Mouse (Mus musculus) neural tube, embryonic 12.5 days (tissue): Measurements from ENCODE around the gene Ftl1. TPM values are rescaled to one million over a fixed set of nuclear protein-coding genes. Genes with fewer than 3 reads are reported as not detected.
"Not testable (repeated sequence)": the region's sequence is repeated elsewhere in the genome, so short reads cannot be mapped to it uniquely, and the experiment has no call there.

Experiments
- ATAC-seq: fragments of 200-750 bp; cut with Nextera tagmentation; 2 replicates; pipeline ENCODE4 v1.8.0; 2017; ENCODE audit warnings: low read depth, mild to moderate bottlenecking, moderate TSS enrichment, moderate library complexity; ENCODE audit not compliant: low FRiP score
- H3K27ac ChIP-seq: fragments of 300-500 bp; sonication (generic); 2 replicates; pipeline ENCODE4 v1.5.1; 2016
- H3K27me3 ChIP-seq: fragments of 300-500 bp; sonication (generic); replicated peaks from 2 replicates; pipeline ENCODE4 v1.6.1; 2016; ENCODE audit warnings: mild to moderate bottlenecking
- H3K36me3 ChIP-seq: fragments of 300-500 bp; sonication (generic); 2 replicates; pipeline ENCODE4 v1.6.1; 2016; ENCODE audit warnings: mild to moderate bottlenecking
- H3K4me1 ChIP-seq: fragments of 300-500 bp; sonication (generic); 2 replicates; pipeline ENCODE4 v1.6.1; 2016
- H3K4me2 ChIP-seq: fragments of 300-500 bp; sonication (generic); replicated peaks from 2 replicates; pipeline ENCODE4 v1.6.1; 2016; ENCODE audit warnings: mild to moderate bottlenecking
- H3K4me3 ChIP-seq: fragments of 300-500 bp; sonication (generic); 2 replicates; pipeline ENCODE4 v1.5.1; 2016
- H3K9ac ChIP-seq: fragments of 300-500 bp; sonication (generic); 2 replicates; pipeline ENCODE4 v1.6.1; 2016; ENCODE audit warnings: mild to moderate bottlenecking
- H3K9me3 ChIP-seq: fragments of 300-500 bp; sonication (generic); 2 replicates; pipeline ENCODE4 v1.6.1; 2016; ENCODE audit warnings: mild to moderate bottlenecking
- whole genome bisulfite sequencing: fragments of 180-500 bp; shearing (Covaris S2); methylation state at CpG from one replicate; pipeline ENCODE4 v1.1.7; 2016; 5-methylcytosine and 5-hydroxymethylcytosine counted together
- polyA plus RNA-seq: library from polyadenylated mRNA; unstranded; fragments of >200 nt; fragmentation: Nextera tagmentation; extraction: Ambion mirVana; gene quantifications from 2 replicates; pipeline ENCODE4 v1.2.1, GENCODE M21; 2016

Gene Ftl1
- 5,746 and 6,117 TPM in 2 replicates for polyA plus RNA-seq

DNA sequence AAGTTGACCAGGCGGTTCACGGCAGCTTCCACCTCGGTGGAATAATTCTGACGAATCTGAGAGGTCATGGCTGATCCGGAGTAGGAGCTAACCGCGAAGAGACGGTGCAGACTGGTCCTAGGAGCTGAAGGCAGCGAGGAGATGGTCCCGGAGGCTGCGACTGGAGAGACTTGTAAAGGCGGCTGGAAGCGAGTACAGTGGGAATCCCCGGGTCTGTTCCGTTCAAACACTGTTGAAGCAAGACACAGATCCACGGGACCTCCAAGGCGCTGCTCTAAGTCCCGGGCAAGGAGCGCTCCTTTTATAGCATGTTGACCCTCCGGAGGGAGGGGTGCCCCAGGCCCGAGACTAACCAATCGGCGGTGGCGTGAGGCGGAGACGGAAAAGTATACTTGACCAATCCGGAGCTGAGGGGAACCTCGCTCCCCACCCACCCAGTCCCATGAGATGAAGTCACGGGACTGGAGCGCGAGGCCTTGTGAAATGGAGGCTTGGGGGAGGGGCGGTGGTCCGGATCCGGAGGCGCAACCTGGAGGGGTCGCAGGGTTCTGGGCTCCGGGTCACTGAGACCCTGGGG is at the start of gene Ftl1:
TSS of gene Ftl1 (minus strand) at position 321 of the 577 bp plus-strand sequence.
- under 1% methylated on average over 37 of the region's 37 CpGs for WGBS
- Histone ChIP-seq H3K36me3 (peaks cover 48% of the 10 kb centered on the region), H3K4me1 (peaks cover 35% of the 10 kb centered on the region), H3K4me3 (peak within 1 kb of the TSS; percentile 72), H3K9ac (peak within 1 kb of the TSS; percentile 83), H3K4me2 (peak within 1 kb of the TSS; percentile 75), H3K27ac (peak within 1 kb of the TSS; percentile 81)
- H3K27me3 ChIP-seq, H3K9me3 ChIP-seq: not testable (repeated sequence)
- peak; percentile 96 for ATAC-seq

DNA sequence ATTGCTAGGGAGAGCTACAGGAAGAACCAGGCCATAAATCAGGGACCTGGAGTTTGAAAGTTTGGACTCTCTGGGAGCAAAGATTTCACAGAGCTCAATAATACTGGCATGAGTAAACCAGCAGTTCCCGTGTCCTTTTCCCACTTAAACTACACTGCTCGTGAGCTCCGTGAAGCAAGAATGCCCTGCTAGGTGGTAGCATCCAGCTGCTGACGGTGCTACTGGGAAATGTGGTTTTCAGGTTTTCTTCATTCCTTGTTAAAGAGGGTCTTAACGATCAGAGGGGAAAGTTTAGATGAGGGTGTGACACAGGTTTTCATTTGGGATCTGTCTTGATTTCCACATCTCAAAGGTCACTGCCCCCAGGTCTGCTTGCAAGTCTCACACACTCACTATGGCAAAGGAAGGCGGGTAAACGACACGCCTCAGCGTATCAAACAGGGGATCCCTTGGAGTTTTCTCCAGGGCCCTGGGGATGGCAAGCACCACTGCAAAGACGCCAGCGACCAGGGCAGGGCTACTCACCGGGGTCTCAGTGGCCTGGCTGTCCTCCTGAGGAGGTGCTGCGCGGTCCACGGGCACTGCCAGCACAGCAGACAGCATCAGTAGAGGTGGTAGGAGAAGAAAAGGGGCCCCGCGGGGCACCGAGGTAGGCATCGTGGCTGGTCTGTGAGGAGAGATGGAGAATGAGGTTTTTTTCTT is 49.6 kb upstream of the Ftl1 start:
- no peaks in the 10 kb centered on the region for H3K27me3 ChIP-seq

DNA sequence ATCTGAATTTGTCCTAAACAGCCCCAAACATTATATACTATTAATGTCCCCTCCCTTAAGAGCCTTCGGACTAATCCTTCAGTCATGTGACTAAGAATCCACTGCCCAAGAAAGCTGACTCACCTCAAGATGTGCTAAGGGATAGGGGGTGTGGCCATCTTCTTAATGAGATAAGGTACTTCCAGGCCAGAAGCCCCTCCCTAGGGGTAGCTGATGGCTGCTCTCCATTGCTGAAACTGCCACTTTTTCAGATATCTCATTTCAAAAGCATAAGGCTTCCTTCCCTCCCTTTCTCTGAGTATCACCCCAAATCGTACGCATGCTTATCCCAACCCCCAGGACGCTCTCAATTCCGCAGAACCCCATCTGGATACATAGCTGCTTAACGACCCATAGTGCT is 48.9 kb upstream of the Ftl1 start:
- ATAC-seq = no peak
- no peak overlapping the region for H3K27ac ChIP-seq
- H3K27me3 ChIP-seq = no peaks in the 10 kb centered on the region
- H3K4me3 ChIP-seq = no peak overlapping the region
- 86% methylated on average over 6 of the region's 6 CpGs for WGBS
- no peaks in the 10 kb centered on the region for H3K9me3 ChIP-seq
- peaks cover 18% of the 10 kb centered on the region for H3K36me3 ChIP-seq
- H3K9ac ChIP-seq = no peak overlapping the region
- peak overlapping the region; percentile 77 for H3K4me2 ChIP-seq
- H3K4me1 ChIP-seq = peaks cover 10% of the 10 kb centered on the region

More for the DNA sequence above, 49.6 kb upstream of the Ftl1 start:
- peaks cover 10% of the 10 kb centered on the region for H3K4me1 ChIP-seq
- H3K9me3 ChIP-seq = no peaks in the 10 kb centered on the region
- H3K27ac ChIP-seq = no peak overlapping the region
- peak overlapping the region; percentile 77 for H3K9ac ChIP-seq
- peak overlapping the region; percentile 77 for H3K4me2 ChIP-seq
- WGBS = 39% methylated on average over 19 of the region's 19 CpGs
- peaks cover 18% of the 10 kb centered on the region for H3K36me3 ChIP-seq
- peak overlapping the region; percentile 75 for H3K4me3 ChIP-seq
- peak; percentile 38 for ATAC-seq

DNA sequence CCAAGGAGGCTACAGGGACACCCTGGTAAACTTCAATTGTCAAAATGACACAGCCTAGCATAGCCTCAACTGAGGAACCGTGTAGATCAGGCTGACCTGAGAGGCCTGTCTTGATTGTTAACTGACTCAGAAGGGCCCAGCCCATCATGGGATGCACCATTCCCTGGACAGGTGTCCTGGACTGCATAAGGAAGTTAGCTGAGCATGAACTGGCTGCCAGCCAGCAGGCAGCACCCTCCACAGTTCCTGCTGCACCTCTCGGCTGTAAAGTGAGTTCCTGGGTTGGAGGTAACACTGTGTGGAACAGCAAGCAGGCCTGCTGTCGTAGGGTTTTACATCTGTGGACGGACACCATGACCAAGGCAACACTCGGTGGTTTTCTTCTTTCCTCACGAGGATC is 47.9 kb upstream of the Ftl1 start:
- ATAC-seq = no peak
- no peak overlapping the region for H3K4me2 ChIP-seq
- H3K9ac ChIP-seq = no peak overlapping the region
- H3K4me3 ChIP-seq = no peak overlapping the region
- no peaks in the 10 kb centered on the region for H3K27me3 ChIP-seq
- H3K9me3 ChIP-seq = no peaks in the 10 kb centered on the region
- 91% methylated on average over 6 of the region's 6 CpGs for WGBS
- no peak overlapping the region for H3K27ac ChIP-seq
- H3K36me3 ChIP-seq = peaks cover 18% of the 10 kb centered on the region
- peaks cover 10% of the 10 kb centered on the region for H3K4me1 ChIP-seq

DNA sequence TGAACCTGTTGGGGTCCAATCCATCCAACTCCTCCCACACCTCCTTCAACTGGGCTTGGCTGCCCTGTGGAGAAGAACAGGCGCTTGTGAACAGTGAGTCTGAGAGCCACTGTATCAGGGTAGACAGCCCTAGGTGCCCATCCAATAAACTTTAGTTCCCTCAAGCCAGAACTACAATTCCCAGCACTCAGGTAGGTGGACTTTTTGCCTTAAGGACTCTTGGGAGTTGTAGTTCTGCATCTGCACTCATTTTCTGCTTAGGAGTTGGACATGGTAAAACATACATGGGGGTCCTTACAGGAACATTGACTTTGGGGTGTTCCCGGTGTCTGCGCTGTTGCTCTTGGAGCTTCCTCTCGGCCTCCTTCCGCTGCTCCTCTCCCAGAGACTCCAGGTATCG is 38.7 kb upstream of the Ftl1 start:
- ATAC-seq = no peak

DNA sequence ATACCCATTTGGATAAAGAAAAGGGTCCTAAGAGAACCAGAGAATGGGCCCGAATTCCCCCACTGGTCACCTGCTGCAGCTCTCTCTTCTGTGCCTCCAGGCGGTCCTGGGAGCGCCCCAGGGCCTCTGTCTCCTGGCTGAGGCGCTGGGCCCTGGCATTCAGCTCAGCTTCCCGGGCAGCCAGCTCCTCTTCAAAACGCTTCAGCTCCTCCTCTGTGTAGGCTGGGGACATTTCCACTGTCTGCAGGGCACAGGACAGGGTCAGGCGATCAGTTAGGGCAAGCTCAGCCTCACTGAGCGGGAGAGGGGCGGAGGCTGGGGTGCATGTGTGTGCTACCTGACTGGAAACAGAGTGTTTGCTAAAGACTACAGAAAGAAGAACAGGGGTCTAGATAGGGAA is 34.9 kb upstream of the Ftl1 start:
- H3K9ac ChIP-seq = no peak overlapping the region
- no peak overlapping the region for H3K4me2 ChIP-seq
- no peak overlapping the region for H3K4me3 ChIP-seq
- peaks cover 70% of the 10 kb centered on the region for H3K36me3 ChIP-seq
- H3K9me3 ChIP-seq = no peaks in the 10 kb centered on the region
- no peak overlapping the region for H3K27ac ChIP-seq
- no peak for ATAC-seq
- peaks cover 10% of the 10 kb centered on the region for H3K4me1 ChIP-seq
- H3K27me3 ChIP-seq = no peaks in the 10 kb centered on the region
- 85% methylated on average over 9 of the region's 9 CpGs for WGBS

More for the DNA sequence above, 38.7 kb upstream of the Ftl1 start:
- 96% methylated on average over 6 of the region's 6 CpGs for WGBS
- no peaks in the 10 kb centered on the region for H3K27me3 ChIP-seq
- H3K27ac ChIP-seq = no peak overlapping the region
- peaks cover 79% of the 10 kb centered on the region for H3K36me3 ChIP-seq
- no peak overlapping the region for H3K4me3 ChIP-seq
- no peak overlapping the region for H3K4me2 ChIP-seq
- no peaks in the 10 kb centered on the region for H3K4me1 ChIP-seq
- no peaks in the 10 kb centered on the region for H3K9me3 ChIP-seq
- no peak overlapping the region for H3K9ac ChIP-seq

DNA sequence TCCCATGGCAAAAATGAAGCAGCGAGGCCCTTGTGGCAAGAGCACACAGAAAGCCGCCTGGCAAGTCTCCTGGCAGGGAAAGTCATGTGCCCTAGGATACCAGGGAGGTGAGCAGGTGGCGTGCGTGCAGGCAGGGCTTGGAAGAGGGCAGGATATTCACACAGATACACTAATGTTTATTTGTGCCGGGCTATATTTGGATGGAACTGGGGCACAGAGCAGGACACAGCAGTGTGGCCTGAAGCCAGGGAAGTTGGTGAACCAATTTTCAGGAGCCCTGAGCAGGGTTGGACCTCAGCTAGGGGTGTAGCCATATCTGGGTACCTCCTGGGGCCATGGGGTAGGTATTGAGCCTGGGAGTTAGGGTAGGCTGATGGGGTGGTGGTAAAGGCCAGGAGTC is 33.3 kb upstream of the Ftl1 start:
- 96% methylated on average over 5 of the region's 5 CpGs for WGBS
- Histone ChIP-seq H3K9ac (no peak overlapping the region), H3K4me3 (no peak overlapping the region), H3K4me2 (no peak overlapping the region), H3K27ac (no peak overlapping the region), H3K4me1 (peaks cover 10% of the 10 kb centered on the region), H3K36me3 (peaks cover 54% of the 10 kb centered on the region), H3K27me3 (no peaks in the 10 kb centered on the region), H3K9me3 (no peaks in the 10 kb centered on the region)
- no peak for ATAC-seq

DNA sequence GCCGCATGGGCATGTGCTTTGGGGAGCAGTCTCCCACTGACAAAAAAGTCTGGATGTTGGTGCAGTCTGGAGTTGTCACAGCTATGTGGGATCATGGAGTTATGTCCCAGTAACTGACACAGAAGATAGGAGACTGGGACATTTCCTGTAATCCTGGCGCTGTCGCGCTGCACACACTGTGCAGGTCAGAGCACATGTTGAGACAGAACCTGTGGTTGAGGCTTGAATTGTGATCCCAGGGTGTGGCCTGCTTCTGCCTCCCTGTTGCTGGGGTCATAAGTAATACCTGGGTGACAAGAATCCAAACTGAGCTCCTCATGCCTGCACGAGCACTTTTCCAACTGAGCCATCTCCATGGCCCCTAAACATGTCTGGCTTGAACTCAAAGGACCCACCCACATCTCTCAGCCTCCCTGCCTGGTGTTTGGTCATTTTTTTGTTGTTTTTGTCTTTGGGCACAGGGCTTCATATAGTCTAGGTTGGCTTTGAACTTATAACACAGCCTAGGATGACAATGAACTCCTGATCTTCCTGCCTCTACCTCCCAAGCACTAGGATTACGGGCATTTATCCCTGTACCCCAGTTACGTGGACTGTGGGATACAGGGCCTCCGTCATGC is 32.7 kb upstream of the Ftl1 start:
- no peak overlapping the region for H3K4me3 ChIP-seq
- no peak for ATAC-seq
- 94% methylated on average over 8 of the region's 8 CpGs for WGBS
- H3K9me3 ChIP-seq = no peaks in the 10 kb centered on the region
- H3K4me1 ChIP-seq = peaks cover 10% of the 10 kb centered on the region
- no peak overlapping the region for H3K27ac ChIP-seq
- no peaks in the 10 kb centered on the region for H3K27me3 ChIP-seq
- H3K36me3 ChIP-seq = peaks cover 48% of the 10 kb centered on the region
- no peak overlapping the region for H3K4me2 ChIP-seq
- no peak overlapping the region for H3K9ac ChIP-seq

DNA sequence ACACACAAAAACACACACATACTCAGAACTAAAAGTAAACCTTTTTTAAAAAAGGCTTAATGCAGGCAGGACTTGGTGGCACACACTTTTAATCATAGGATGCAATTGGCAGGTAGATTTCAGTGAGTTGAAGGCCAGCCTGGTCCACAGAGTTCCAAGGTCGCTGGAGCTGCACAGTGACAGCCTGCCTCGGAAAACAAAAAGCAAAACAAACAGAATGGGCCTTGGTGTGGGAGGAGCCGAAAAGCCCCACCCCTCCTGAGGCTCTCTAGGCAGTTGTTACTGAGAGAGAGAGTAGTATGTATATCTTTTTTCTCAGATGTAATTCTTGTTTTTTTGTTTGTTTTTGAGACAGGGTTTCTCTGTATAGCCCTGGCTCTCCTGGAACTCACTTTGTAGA is 31.6 kb upstream of the Ftl1 start:
- 22% methylated on average over 3 of the region's 3 CpGs for WGBS
- Histone ChIP-seq H3K4me1 (peaks cover 10% of the 10 kb centered on the region), H3K4me2 (no peak overlapping the region; the same call in 1 of the 2 replicates), H3K36me3 (peaks cover 38% of the 10 kb centered on the region), H3K27ac (no peak overlapping the region), H3K9me3 (no peaks in the 10 kb centered on the region), H3K27me3 (no peaks in the 10 kb centered on the region), H3K4me3 (no peak overlapping the region), H3K9ac (no peak overlapping the region)
- no peak for ATAC-seq

DNA sequence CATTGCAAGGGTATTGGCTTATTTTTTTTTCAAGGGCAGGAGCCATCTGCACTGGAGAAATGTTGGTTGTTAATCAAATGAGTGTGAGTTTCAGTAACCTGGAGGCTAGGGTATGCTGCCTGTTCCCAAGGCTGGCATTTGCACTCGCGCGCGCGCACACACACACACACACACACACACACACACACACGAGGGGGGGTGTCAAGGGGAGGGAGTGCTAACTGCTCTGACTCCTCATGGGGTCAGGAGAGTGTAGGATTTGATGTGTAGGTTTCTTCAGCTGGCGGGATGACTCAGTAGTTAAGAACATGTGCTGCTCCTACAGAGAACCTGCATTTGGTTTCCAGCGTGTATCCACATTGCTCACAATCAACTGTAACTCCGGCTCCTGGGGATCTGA is 31.1 kb upstream of the Ftl1 start:
- H3K4me3 ChIP-seq = no peak overlapping the region
- no peaks in the 10 kb centered on the region for H3K27me3 ChIP-seq
- H3K9me3 ChIP-seq = no peaks in the 10 kb centered on the region
- peak overlapping the region; percentile 12; the same call in 1 of the 2 replicates for H3K4me2 ChIP-seq
- ATAC-seq = no peak
- H3K36me3 ChIP-seq = peaks cover 34% of the 10 kb centered on the region
- H3K27ac ChIP-seq = no peak overlapping the region
- H3K9ac ChIP-seq = no peak overlapping the region
- 32% methylated on average over 6 of the region's 9 CpGs for WGBS
- H3K4me1 ChIP-seq = peaks cover 10% of the 10 kb centered on the region

DNA sequence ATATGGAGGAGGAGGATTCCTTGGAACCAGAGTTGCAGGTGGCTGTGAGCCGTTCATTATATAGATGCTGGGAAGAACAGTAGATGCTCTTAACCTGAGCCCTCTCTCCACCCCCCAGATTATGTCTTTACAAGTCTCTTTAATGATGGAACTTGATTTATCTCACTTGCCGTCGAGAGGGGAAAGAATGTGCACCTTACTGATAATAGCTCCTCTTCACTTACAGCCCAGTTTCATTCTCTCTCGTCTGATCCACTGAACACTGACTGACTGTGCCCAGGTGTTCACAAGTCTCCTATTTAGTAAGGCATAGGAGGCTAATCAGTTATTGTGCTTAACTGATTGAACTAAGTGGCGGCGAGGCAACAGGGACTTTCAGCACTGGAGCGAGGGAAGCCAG is 29.9 kb upstream of the Ftl1 start:
- H3K4me1 ChIP-seq = peaks cover 10% of the 10 kb centered on the region
- H3K9ac ChIP-seq = no peak overlapping the region
- ATAC-seq = no peak
- H3K27ac ChIP-seq = no peak overlapping the region
- no peaks in the 10 kb centered on the region for H3K27me3 ChIP-seq
- WGBS = 67% methylated on average over 7 of the region's 7 CpGs
- H3K4me3 ChIP-seq = no peak overlapping the region
- peaks cover 21% of the 10 kb centered on the region for H3K36me3 ChIP-seq
- H3K9me3 ChIP-seq = no peaks in the 10 kb centered on the region
- H3K4me2 ChIP-seq = no peak overlapping the region

DNA sequence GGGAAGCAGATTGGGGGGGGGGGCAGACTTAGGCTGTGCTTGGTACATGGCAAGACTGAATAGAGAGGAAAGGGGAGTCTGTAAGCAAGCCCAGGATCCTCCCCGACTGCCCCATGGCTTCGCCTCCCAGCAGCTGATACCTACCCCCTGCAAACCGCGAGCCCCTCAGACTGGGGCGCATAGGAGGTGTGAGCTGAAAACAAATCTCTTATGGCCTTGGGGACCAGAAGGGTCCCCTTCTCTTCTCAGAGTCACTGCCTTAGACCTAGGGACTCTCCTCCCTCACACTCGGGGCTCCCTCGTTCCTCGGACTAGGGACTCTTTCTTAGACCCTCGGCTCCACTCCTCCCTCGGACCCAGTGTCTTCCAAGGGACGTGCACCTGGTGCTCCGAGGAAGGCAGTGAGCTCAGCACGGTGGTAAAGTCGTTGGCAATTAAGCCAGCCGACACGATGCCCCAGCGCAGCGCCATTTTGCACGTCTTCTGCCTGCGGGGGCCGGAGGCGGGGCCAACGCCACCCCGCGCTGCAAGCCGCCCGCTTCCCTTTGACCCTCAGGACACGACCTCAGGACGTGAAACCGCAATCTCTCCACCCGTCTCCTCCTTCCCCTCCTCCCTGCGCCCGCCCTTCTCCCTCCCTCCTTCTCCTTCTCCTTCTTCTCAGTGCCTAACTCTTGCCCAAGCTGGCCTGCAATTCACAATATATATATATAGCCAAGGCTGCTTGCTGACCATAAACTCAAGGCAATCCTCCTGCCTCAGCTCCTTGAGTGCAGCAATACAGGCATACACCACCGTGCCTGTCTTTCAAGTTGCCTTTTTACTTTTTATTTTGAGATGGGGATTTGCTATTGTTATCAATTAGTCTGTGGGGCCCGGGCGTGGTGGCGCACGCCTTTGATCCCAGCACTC is 28.9 kb upstream of the Ftl1 start, which contains the start of gene Dhdh:
TSS of gene Dhdh (minus strand) at position 513 of the 912 bp plus-strand sequence.
- no peaks in the 10 kb centered on the region for H3K27me3 ChIP-seq
- WGBS = 8% methylated on average over 38 of the region's 38 CpGs
- peak within 1 kb of the TSS; percentile 52; the same call in 1 of the 2 replicates for H3K9ac ChIP-seq
- H3K9me3 ChIP-seq = no peaks in the 10 kb centered on the region
- ATAC-seq = peak; percentile 74
- H3K36me3 ChIP-seq = peaks cover 11% of the 10 kb centered on the region
- peak within 1 kb of the TSS; percentile 61 for H3K4me2 ChIP-seq
- peaks cover 10% of the 10 kb centered on the region for H3K4me1 ChIP-seq
- no peak within 1 kb of the TSS for H3K27ac ChIP-seq
- peak within 1 kb of the TSS; percentile 42 for H3K4me3 ChIP-seq
